8 mouse cellular contexts compared by ENCODE assay signal in genomic region chr6:47239376-47239921, GRCm38 (mm10).
DNase-seq lines count a peak whose midpoint lies in the region; ATAC-seq lines count a peak whose summit lies in the region.

No protein-coding gene starts in this region.

- H3K4me1 ChIP-seq in hindbrain, embryonic 12.5 days = peaks cover 17% of the 10 kb centered on the region
- H3K4me1 ChIP-seq in midbrain, embryonic 14.5 days (ENCODE audit: control insufficient read depth, insufficient read depth, low read length) = peaks cover 11% of the 10 kb centered on the region

- DNase-seq in right cerebral cortex, adult 18-20 months = peak; percentile 68
- DNase-seq in right cerebral cortex, postnatal 4 days = no peak
- peak; percentile 87 for DNase-seq in midbrain, embryonic 14.5 days
- DNase-seq in spleen, postnatal 4 days (ENCODE audit: low spot score in 2 of 2) = no peak
- no peak for DNase-seq in spleen, adult 18-20 months
- no peak for DNase-seq in thymus, postnatal 4 days
- DNase-seq in adipocyte (ENCODE audit: low spot score) = no peak

- H3K4me3 ChIP-seq in hindbrain, embryonic 12.5 days = no peak overlapping the region
- H3K4me3 ChIP-seq in midbrain, embryonic 14.5 days (replicated peaks; ENCODE audit: low read depth, low read length) = no peak overlapping the region

- peak overlapping the region; percentile 76 for H3K27ac ChIP-seq in hindbrain, embryonic 12.5 days
- H3K27ac ChIP-seq in midbrain, embryonic 14.5 days (replicated peaks; ENCODE audit: low read depth, low read length) = peak overlapping the region; percentile 90

- no peaks in the 10 kb centered on the region for H3K36me3 ChIP-seq in hindbrain, embryonic 12.5 days
- H3K36me3 ChIP-seq in midbrain, embryonic 14.5 days (ENCODE audit: control insufficient read depth, insufficient read depth, low read length) = no peaks in the 10 kb centered on the region

- no peak overlapping the region for H3K4me2 ChIP-seq in hindbrain, embryonic 12.5 days (replicated peaks)
- peak overlapping the region; percentile 26 for H3K4me2 ChIP-seq in midbrain, embryonic 14.5 days (ENCODE audit: low read length)

- no peak overlapping the region for H3K9ac ChIP-seq in hindbrain, embryonic 12.5 days
- H3K9ac ChIP-seq in midbrain, embryonic 14.5 days (replicated peaks; ENCODE audit: low read length) = 0 out of 2 replicates have a peak overlapping the region, but pooled peaks have one; percentile 24

- H3K9me3 ChIP-seq in hindbrain, embryonic 12.5 days (replicated peaks) = no peaks in the 10 kb centered on the region
- no peaks in the 10 kb centered on the region for H3K9me3 ChIP-seq in midbrain, embryonic 14.5 days (ENCODE audit: control insufficient read depth, low read length)

- peak; percentile 87 for ATAC-seq in hindbrain, embryonic 12.5 days (ENCODE audit: low FRiP score)
- ATAC-seq in midbrain, embryonic 14.5 days (ENCODE audit: low FRiP score, low TSS enrichment) = peak; percentile 86

- no peaks in the 10 kb centered on the region for H3K27me3 ChIP-seq in hindbrain, embryonic 12.5 days
- no peaks in the 10 kb centered on the region for H3K27me3 ChIP-seq in midbrain, embryonic 14.5 days (ENCODE audit: control insufficient read depth, insufficient read depth, low read length)

- 25% methylated on average over 3 of the region's 3 CpGs for WGBS in hindbrain, embryonic 12.5 days
- 7% methylated on average over 3 of the region's 3 CpGs for WGBS in midbrain, embryonic 14.5 days

Comparison
In these comparisons a context has a peak if more than half of its experiments do, and no peak if none do; other contexts are left out.
1. DNase-seq: peak in right cerebral cortex, adult 18-20 months (single experiment) and midbrain, embryonic 14.5 days (single experiment); none in right cerebral cortex, postnatal 4 days (single experiment), spleen, postnatal 4 days (0 of 2), spleen, adult 18-20 months (0 of 2), thymus, postnatal 4 days (single experiment) and adipocyte (single experiment).